Mouse (Mus musculus): ENCODE measurements at regions not wholly inside any gene's neighbourhood (a gene's known extent, or its start where the extent isn't known, plus 50 kb on each side); places are given as distances from the start of the nearest gene placed in this dataset.

- no peak for DNase-seq
Measured at GRCm38 (mm10) chr7:95689161-95689833, 481.7 kb upstream of the Tenm4 start.

GRCm38 (mm10) chr7:95699506-95699905 is 471.5 kb upstream of the Tenm4 start:
- no peak for DNase-seq

- DNase-seq, result no peak
Measured at GRCm38 (mm10) chr7:95710088-95710487, 461.0 kb upstream of the Tenm4 start.

GRCm38 (mm10) chr7:95720083-95720482 is 451.0 kb upstream of the Tenm4 start:
- DNase-seq, result peak; percentile 32 to 35

GRCm38 (mm10) chr7:95725716-95726487 is 445.1 kb upstream of the Tenm4 start:
- DNase-seq, result no peak

- no peak for DNase-seq
Measured at GRCm38 (mm10) chr7:95733807-95734206, 437.2 kb upstream of the Tenm4 start.

GRCm38 (mm10) chr7:95734587-95734986 is 436.5 kb upstream of the Tenm4 start:
- no peak for DNase-seq

- DNase-seq, result no peak
Measured at GRCm38 (mm10) chr7:95736716-95737115, 434.3 kb upstream of the Tenm4 start.

- DNase-seq, result no peak
Measured at GRCm38 (mm10) chr7:95738725-95739245, 432.3 kb upstream of the Tenm4 start.

GRCm38 (mm10) chr7:95739779-95740178 is 431.3 kb upstream of the Tenm4 start:
- no peak for DNase-seq

- DNase-seq, result no peak
Measured at GRCm38 (mm10) chr7:95758375-95758774, 412.7 kb upstream of the Tenm4 start.

GRCm38 (mm10) chr7:95760945-95761661 is 409.9 kb upstream of the Tenm4 start:
- no peak for DNase-seq

- DNase-seq, result no peak
Measured at GRCm38 (mm10) chr7:95766356-95767150, 404.5 kb upstream of the Tenm4 start.

GRCm38 (mm10) chr7:95784523-95784922 is 386.5 kb upstream of the Tenm4 start:
- DNase-seq, result no peak

- no peak for DNase-seq
Measured at GRCm38 (mm10) chr7:95787543-95787942, 383.5 kb upstream of the Tenm4 start.

- DNase-seq, result no peak
Measured at GRCm38 (mm10) chr7:95787951-95788350, 383.1 kb upstream of the Tenm4 start.

- DNase-seq, result peak; percentile 4 to 20
Measured at GRCm38 (mm10) chr7:95789424-95789823, 381.6 kb upstream of the Tenm4 start.

GRCm38 (mm10) chr7:95799022-95799421 is 372.0 kb upstream of the Tenm4 start:
- no peak for DNase-seq

GRCm38 (mm10) chr7:95809626-95810025 is 361.4 kb upstream of the Tenm4 start:
- DNase-seq, result no peak

GRCm38 (mm10) chr7:95810096-95810495 is 360.9 kb upstream of the Tenm4 start:
- no peak for DNase-seq

GRCm38 (mm10) chr7:95814865-95815264 is 356.2 kb upstream of the Tenm4 start:
- DNase-seq, result no peak

- DNase-seq, result no peak
Measured at GRCm38 (mm10) chr7:95823539-95823938, 347.5 kb upstream of the Tenm4 start.

- peak in 1 of 2 experiments; percentile 2 for DNase-seq
Measured at GRCm38 (mm10) chr7:95829889-95830288, 341.2 kb upstream of the Tenm4 start.

Data from kidney, postnatal 36 days (tissue).